Mouse (Mus musculus) neural tube, embryonic 12.5 days (tissue): ENCODE results near the gene Olfr1394. TPM values are rescaled to one million over a fixed set of nuclear protein-coding genes. Genes with fewer than 3 reads are reported as not detected.

Experiments used
- ATAC-seq: fragments of 200-750 bp; cut with Nextera tagmentation; 2 replicates; pipeline ENCODE4 v1.8.0; 2017; ENCODE audit warnings: low read depth, mild to moderate bottlenecking, moderate TSS enrichment, moderate library complexity; ENCODE audit not compliant: low FRiP score
- H3K27ac ChIP-seq: fragments of 300-500 bp; sonication (generic); 2 replicates; pipeline ENCODE4 v1.5.1; 2016
- H3K27me3 ChIP-seq: fragments of 300-500 bp; sonication (generic); replicated peaks from 2 replicates; pipeline ENCODE4 v1.6.1; 2016; ENCODE audit warnings: mild to moderate bottlenecking
- H3K36me3 ChIP-seq: fragments of 300-500 bp; sonication (generic); 2 replicates; pipeline ENCODE4 v1.6.1; 2016; ENCODE audit warnings: mild to moderate bottlenecking
- H3K4me1 ChIP-seq: fragments of 300-500 bp; sonication (generic); 2 replicates; pipeline ENCODE4 v1.6.1; 2016
- H3K4me2 ChIP-seq: fragments of 300-500 bp; sonication (generic); replicated peaks from 2 replicates; pipeline ENCODE4 v1.6.1; 2016; ENCODE audit warnings: mild to moderate bottlenecking
- H3K4me3 ChIP-seq: fragments of 300-500 bp; sonication (generic); 2 replicates; pipeline ENCODE4 v1.5.1; 2016
- H3K9ac ChIP-seq: fragments of 300-500 bp; sonication (generic); 2 replicates; pipeline ENCODE4 v1.6.1; 2016; ENCODE audit warnings: mild to moderate bottlenecking
- H3K9me3 ChIP-seq: fragments of 300-500 bp; sonication (generic); 2 replicates; pipeline ENCODE4 v1.6.1; 2016; ENCODE audit warnings: mild to moderate bottlenecking
- WGBS: fragments of 180-500 bp; shearing (Covaris S2); methylation state at CpG from one replicate; pipeline ENCODE4 v1.1.7; 2016; 5-methylcytosine and 5-hydroxymethylcytosine counted together
- polyA plus RNA-seq: library from polyadenylated mRNA; unstranded; fragments of >200 nt; fragmentation: Nextera tagmentation; extraction: Ambion mirVana; gene quantifications from 2 replicates; pipeline ENCODE4 v1.2.1, GENCODE M21; 2016

Olfr1394 gene
- polyA plus RNA-seq: not detected in 2 replicates

DNA sequence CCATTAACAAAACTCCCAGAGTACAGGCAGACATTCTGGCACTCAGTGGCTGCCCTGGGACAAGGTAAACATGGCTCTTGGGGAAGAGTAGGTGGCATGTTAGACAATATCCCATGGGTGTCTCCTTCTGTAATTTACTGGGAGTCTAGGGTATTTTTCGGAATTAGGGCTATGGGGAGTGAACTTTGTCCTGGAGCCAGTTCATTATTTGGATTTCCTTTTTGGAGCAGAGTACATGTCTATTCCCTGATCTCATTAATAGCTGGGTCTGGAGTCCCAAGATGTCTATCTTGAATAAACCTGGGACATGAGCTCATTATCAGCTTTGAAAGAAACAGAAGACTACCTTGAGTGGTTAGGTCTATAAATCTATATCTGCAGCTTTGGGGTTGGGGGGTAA, at the start of gene Olfr1394:
TSS of gene Olfr1394 (plus strand) at position 301 of the 400 bp plus-strand sequence.
- H3K36me3 ChIP-seq: no peaks in the 10 kb centered on the region
- ATAC-seq: no peak
- H3K9ac ChIP-seq: no peak within 1 kb of the TSS
- no peaks in the 10 kb centered on the region for H3K4me1 ChIP-seq
- no peaks in the 10 kb centered on the region for H3K27me3 ChIP-seq
- no peak within 1 kb of the TSS for H3K4me3 ChIP-seq
- no peak within 1 kb of the TSS for H3K27ac ChIP-seq
- 90% methylated on average over 1 of the region's 1 CpGs for WGBS
- no peak within 1 kb of the TSS for H3K4me2 ChIP-seq
- H3K9me3 ChIP-seq: no peaks in the 10 kb centered on the region

DNA sequence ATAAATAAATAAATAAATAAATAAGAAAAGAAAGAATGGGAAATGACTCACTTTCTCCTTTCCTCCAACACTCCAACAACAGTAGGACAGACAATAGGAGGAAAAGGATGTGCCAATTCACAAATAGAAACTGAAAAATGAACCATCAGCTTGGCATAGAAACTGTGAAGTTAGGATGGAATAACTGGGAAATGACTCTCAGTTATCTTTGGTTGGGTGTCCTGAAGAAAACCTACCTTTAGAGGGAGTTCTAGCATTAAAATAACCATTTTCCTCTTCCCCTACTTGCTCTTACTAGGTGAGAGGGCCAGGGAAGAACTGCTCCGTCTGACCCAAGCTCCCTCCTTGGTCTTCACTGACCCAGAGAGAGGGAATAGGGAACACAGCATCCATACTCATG, 48.4 kb upstream of the Olfr1394 start:
- no peak overlapping the region for H3K9ac ChIP-seq
- H3K4me3 ChIP-seq: no peak overlapping the region
- no peak for ATAC-seq
- H3K4me2 ChIP-seq: no peak overlapping the region
- no peaks in the 10 kb centered on the region for H3K9me3 ChIP-seq
- no peaks in the 10 kb centered on the region for H3K4me1 ChIP-seq
- H3K27me3 ChIP-seq: no peaks in the 10 kb centered on the region
- 62% methylated on average over 1 of the region's 1 CpGs for WGBS
- H3K27ac ChIP-seq: no peak overlapping the region
- no peaks in the 10 kb centered on the region for H3K36me3 ChIP-seq

- no peak for ATAC-seq
- H3K27ac ChIP-seq: no peak overlapping the region
- no peak overlapping the region for H3K4me3 ChIP-seq
- no peaks in the 10 kb centered on the region for H3K9me3 ChIP-seq
- no peak overlapping the region for H3K9ac ChIP-seq
- no peaks in the 10 kb centered on the region for H3K4me1 ChIP-seq
- no peak overlapping the region for H3K4me2 ChIP-seq
- WGBS: 71% methylated on average over 10 of the region's 10 CpGs
- H3K36me3 ChIP-seq: no peaks in the 10 kb centered on the region
- H3K27me3 ChIP-seq: no peaks in the 10 kb centered on the region
Observed at GRCm38 (mm10) chr11:49107650-49108537, 46.3 kb upstream of the Olfr1394 start.

DNA sequence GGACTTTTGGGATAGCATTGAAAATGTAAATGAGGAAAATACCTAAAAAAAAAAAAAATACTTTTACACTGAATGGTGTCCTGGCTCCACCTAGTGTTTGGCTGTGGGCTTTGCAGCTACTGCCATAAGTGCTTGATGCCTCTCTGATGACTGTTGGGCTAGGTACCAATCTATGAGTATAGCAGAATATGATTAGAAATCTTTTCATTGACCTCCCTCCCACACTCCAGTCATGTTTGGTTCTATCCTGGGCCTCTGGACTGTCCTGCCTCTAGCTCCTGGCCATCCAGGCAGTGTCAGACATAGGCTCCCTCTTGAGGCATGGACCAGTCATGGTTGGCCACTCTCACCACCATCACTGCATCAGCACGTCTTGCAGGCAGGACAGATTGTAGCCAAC, 45.3 kb upstream of the Olfr1394 start:
- Histone ChIP-seq H3K9ac (no peak overlapping the region), H3K4me1 (no peaks in the 10 kb centered on the region), H3K36me3 (no peaks in the 10 kb centered on the region), H3K4me3 (no peak overlapping the region), H3K4me2 (no peak overlapping the region), H3K27ac (no peak overlapping the region), H3K27me3 (no peaks in the 10 kb centered on the region), H3K9me3 (no peaks in the 10 kb centered on the region)
- no peak for ATAC-seq
- WGBS: 48% methylated on average over 1 of the region's 1 CpGs

GRCm38 (mm10) chr11:49111000-49111399, 43.2 kb upstream of the Olfr1394 start:
- H3K9me3 ChIP-seq: no peaks in the 10 kb centered on the region
- H3K36me3 ChIP-seq: no peaks in the 10 kb centered on the region
- H3K9ac ChIP-seq: no peak overlapping the region
- no peaks in the 10 kb centered on the region for H3K27me3 ChIP-seq
- H3K27ac ChIP-seq: no peak overlapping the region
- no peak overlapping the region for H3K4me2 ChIP-seq
- 72% methylated on average over 1 of the region's 1 CpGs for WGBS
- no peak for ATAC-seq
- no peak overlapping the region for H3K4me3 ChIP-seq
- H3K4me1 ChIP-seq: no peaks in the 10 kb centered on the region

GRCm38 (mm10) chr11:49112624-49113219, 41.5 kb upstream of the Olfr1394 start:
- no peak for ATAC-seq

DNA sequence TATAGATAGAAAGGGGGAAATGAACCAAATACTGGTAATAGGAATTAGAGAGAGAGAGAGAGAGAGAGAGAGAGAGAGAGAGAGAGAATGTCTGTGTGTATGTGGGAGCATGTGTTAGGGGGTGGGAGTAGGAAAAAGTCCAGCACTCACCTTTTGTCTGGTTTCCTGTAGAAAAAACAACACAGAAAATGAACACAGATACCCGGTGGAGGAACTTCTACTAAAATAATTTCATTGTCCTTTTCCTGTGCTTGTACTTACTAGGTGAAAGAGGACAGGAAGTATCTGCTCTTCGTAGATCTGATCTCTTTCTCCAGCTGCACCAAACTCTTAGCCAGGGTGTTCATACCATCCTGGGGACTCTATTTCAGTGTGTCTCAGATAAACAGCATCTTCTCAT, 40.0 kb upstream of the Olfr1394 start:
- no peak for ATAC-seq
- no peaks in the 10 kb centered on the region for H3K4me1 ChIP-seq
- H3K9me3 ChIP-seq: no peaks in the 10 kb centered on the region
- H3K27ac ChIP-seq: no peak overlapping the region
- H3K36me3 ChIP-seq: no peaks in the 10 kb centered on the region
- H3K9ac ChIP-seq: no peak overlapping the region
- no peaks in the 10 kb centered on the region for H3K27me3 ChIP-seq
- 78% methylated on average over 2 of the region's 2 CpGs for WGBS
- no peak overlapping the region for H3K4me3 ChIP-seq
- H3K4me2 ChIP-seq: no peak overlapping the region

More at GRCm38 (mm10) chr11:49112624-49113219, 41.5 kb upstream of the Olfr1394 start:
- Histone ChIP-seq H3K27me3 (no peaks in the 10 kb centered on the region), H3K4me1 (no peaks in the 10 kb centered on the region), H3K36me3 (no peaks in the 10 kb centered on the region), H3K27ac (no peak overlapping the region), H3K4me3 (no peak overlapping the region), H3K9me3 (no peaks in the 10 kb centered on the region), H3K9ac (no peak overlapping the region), H3K4me2 (no peak overlapping the region)
- 92% methylated on average over 6 of the region's 6 CpGs for WGBS

DNA sequence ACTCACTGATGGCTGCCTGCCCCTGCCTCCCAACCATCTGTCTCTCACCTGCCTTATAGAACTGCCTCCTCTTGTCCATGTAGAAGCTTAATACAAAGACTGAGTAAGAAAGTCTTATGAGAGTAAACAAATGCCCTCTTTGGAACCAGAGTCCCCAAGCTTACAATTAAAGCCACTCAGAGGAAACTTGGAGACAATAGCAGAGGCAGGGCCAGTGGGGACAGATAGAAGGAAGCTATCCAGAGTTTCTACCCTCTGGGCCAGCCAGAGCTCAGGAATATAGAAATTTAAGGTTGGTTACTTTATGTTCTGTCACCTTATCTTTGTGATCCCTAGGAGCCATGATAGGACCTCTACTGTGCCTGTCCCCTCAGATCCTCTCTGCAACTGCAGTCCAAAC, 39.4 kb upstream of the Olfr1394 start, which contains the start of gene Olfr1396:
TSS of gene Olfr1396 (minus strand) at position 101 of the 400 bp plus-strand sequence.
- Histone ChIP-seq H3K9ac (no peak within 1 kb of the TSS), H3K36me3 (no peaks in the 10 kb centered on the region), H3K27me3 (no peaks in the 10 kb centered on the region), H3K4me2 (no peak within 1 kb of the TSS), H3K9me3 (no peaks in the 10 kb centered on the region), H3K4me3 (no peak within 1 kb of the TSS), H3K4me1 (no peaks in the 10 kb centered on the region), H3K27ac (no peak within 1 kb of the TSS)
- no peak for ATAC-seq

DNA sequence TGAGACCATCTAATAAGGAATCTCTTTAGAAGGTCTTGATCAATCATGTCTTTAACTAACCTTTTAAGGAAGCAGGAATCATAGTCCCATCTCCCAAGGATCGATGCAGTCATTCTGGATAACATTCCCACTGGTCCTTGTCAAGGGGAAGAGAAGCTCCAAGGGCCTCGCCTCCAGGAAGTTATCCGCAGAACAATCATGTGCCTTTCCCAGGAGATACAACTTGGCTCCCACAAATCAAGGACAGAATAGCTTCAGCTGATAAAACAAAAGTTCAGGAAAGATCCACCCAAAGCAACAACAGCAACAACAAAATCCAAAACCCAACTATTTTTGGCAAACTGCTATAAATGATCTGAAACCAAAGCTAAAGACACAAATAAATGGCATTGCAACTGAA, 34.5 kb upstream of the Olfr1394 start:
- Histone ChIP-seq H3K9ac (no peak overlapping the region), H3K27ac (no peak overlapping the region), H3K9me3 (no peaks in the 10 kb centered on the region), H3K27me3 (no peaks in the 10 kb centered on the region), H3K36me3 (no peaks in the 10 kb centered on the region), H3K4me3 (no peak overlapping the region), H3K4me1 (no peaks in the 10 kb centered on the region), H3K4me2 (no peak overlapping the region)
- ATAC-seq: no peak
- 84% methylated on average over 3 of the region's 3 CpGs for WGBS

DNA sequence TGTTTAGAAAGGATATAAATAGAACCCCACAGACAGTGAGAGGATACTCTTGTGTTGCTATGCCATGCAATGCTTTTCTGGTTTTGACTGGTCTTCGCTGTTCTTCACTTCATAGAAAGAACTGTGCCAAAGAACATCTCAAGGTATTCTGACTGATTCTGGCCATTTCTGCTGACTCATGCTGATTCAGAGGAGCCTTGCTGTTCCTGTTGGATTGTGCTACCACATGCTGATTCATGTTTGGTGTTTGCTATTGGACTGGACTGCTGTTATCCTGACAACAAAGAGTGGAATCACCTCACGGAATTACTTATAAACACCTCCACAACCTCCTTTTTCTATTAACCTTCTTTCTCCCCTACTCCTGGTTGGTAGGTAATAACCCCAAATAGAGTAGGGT, 30.0 kb upstream of the Olfr1394 start:
- H3K27me3 ChIP-seq: no peaks in the 10 kb centered on the region
- no peak overlapping the region for H3K4me2 ChIP-seq
- H3K9me3 ChIP-seq: no peaks in the 10 kb centered on the region
- ATAC-seq: no peak
- WGBS: 93% methylated on average over 2 of the region's 2 CpGs
- no peaks in the 10 kb centered on the region for H3K36me3 ChIP-seq
- H3K4me3 ChIP-seq: no peak overlapping the region
- no peak overlapping the region for H3K27ac ChIP-seq
- no peak overlapping the region for H3K9ac ChIP-seq
- no peaks in the 10 kb centered on the region for H3K4me1 ChIP-seq

- no peak for ATAC-seq
Observed at GRCm38 (mm10) chr11:49141974-49142373, 12.2 kb upstream of the Olfr1394 start, which contains the start of gene Olfr1395. Olfr1395 (plus strand) TSS chr11:49142274.

GRCm38 (mm10) chr11:49156821-49157814, 2.9 kb downstream of the Olfr1394 start:
- no peak overlapping the region for H3K4me2 ChIP-seq
- H3K9ac ChIP-seq: no peak overlapping the region
- H3K4me3 ChIP-seq: no peak overlapping the region
- WGBS: 95% methylated on average over 2 of the region's 2 CpGs
- no peaks in the 10 kb centered on the region for H3K9me3 ChIP-seq
- no peak for ATAC-seq
- no peaks in the 10 kb centered on the region for H3K27me3 ChIP-seq
- no peak overlapping the region for H3K27ac ChIP-seq
- no peaks in the 10 kb centered on the region for H3K36me3 ChIP-seq
- no peaks in the 10 kb centered on the region for H3K4me1 ChIP-seq

More at GRCm38 (mm10) chr11:49141974-49142373, 12.2 kb upstream of the Olfr1394 start, which contains the start of gene Olfr1395:
- H3K27ac ChIP-seq: no peak within 1 kb of the TSS
- no peaks in the 10 kb centered on the region for H3K36me3 ChIP-seq
- H3K9ac ChIP-seq: no peak within 1 kb of the TSS
- H3K4me1 ChIP-seq: no peaks in the 10 kb centered on the region
- no peaks in the 10 kb centered on the region for H3K27me3 ChIP-seq
- no peak within 1 kb of the TSS for H3K4me2 ChIP-seq
- 91% methylated on average over 6 of the region's 6 CpGs for WGBS
- no peaks in the 10 kb centered on the region for H3K9me3 ChIP-seq
- no peak within 1 kb of the TSS for H3K4me3 ChIP-seq
